Mouse (Mus musculus) midbrain, embryonic 12.5 days (tissue): ENCODE results near the gene Rnf182. TPM values are rescaled to one million over a fixed set of nuclear protein-coding genes. Genes with fewer than 3 reads are reported as not detected.

Source experiments
- ATAC-seq: fragments of 200-750 bp; cut with Nextera tagmentation; 2 replicates; pipeline ENCODE4 v1.8.0; 2017; ENCODE audit warnings: low read depth, moderate TSS enrichment, moderate library complexity; ENCODE audit not compliant: low FRiP score
- H3K27ac ChIP-seq: fragments of 300-500 bp; sonication (generic); replicated peaks from 2 replicates; pipeline ENCODE4 v1.5.1; 2016; ENCODE audit warnings: mild to moderate bottlenecking
- H3K27me3 ChIP-seq: fragments of 300-500 bp; sonication (generic); 2 replicates; pipeline ENCODE4 v1.6.1; 2016; ENCODE audit warnings: mild to moderate bottlenecking
- H3K36me3 ChIP-seq: fragments of 300-500 bp; sonication (generic); 2 replicates; pipeline ENCODE4 v1.6.1; 2016
- H3K4me1 ChIP-seq: fragments of 300-500 bp; sonication (generic); 2 replicates; pipeline ENCODE4 v1.6.1; 2016
- H3K4me2 ChIP-seq: fragments of 300-500 bp; sonication (generic); replicated peaks from 2 replicates; pipeline ENCODE4 v1.6.1; 2016; ENCODE audit warnings: mild to moderate bottlenecking, moderate library complexity
- H3K4me3 ChIP-seq: fragments of 300-500 bp; sonication (generic); 2 replicates; pipeline ENCODE4 v1.5.1; 2016; ENCODE audit warnings: mild to moderate bottlenecking
- H3K9ac ChIP-seq: fragments of 300-500 bp; sonication (generic); replicated peaks from 2 replicates; pipeline ENCODE4 v1.6.1; 2016; ENCODE audit warnings: mild to moderate bottlenecking, moderate library complexity
- H3K9me3 ChIP-seq: fragments of 300-500 bp; sonication (generic); 2 replicates; pipeline ENCODE4 v1.6.1; 2016; ENCODE audit warnings: mild to moderate bottlenecking
- WGBS: fragments of 180-500 bp; shearing (Covaris S2); methylation state at CpG from one replicate; pipeline ENCODE4 v1.1.7; 2016; 5-methylcytosine and 5-hydroxymethylcytosine counted together
- polyA plus RNA-seq: library from polyadenylated mRNA; unstranded; fragments of >200 nt; fragmentation: Nextera tagmentation; extraction: Ambion mirVana; gene quantifications from 2 replicates; pipeline ENCODE4 v1.2.1, GENCODE M21; 2016

The Rnf182 gene
- polyA plus RNA-seq, 1 experiment from 2014 or later = 12.7 TPM

DNA sequence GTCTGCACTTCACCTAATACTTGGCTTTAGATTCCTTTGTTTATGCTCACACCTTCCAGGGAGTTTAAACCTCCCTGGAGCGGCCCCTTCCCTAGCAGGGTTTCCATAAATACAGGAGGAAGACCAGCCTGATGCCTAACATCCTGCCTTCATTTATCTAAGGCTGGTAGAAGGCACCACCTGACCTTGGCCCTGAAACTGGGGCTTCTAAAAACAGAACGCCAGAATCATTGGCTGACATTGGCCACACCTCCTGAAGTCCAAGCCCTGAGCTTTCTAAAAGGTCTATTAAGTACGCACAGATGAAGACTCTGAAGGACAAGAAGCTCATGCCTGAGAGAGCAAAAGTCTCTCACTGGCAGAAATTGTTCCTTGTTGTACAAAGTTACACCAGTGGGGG is 94.0 kb downstream of the Rnf182 start:
- no peaks in the 10 kb centered on the region for H3K36me3 ChIP-seq
- H3K4me1 ChIP-seq = no peaks in the 10 kb centered on the region
- no peak overlapping the region for H3K4me2 ChIP-seq
- H3K27ac ChIP-seq = no peak overlapping the region
- H3K9me3 ChIP-seq = no peaks in the 10 kb centered on the region
- no peak for ATAC-seq
- 72% methylated on average over 3 of the region's 3 CpGs for WGBS
- no peaks in the 10 kb centered on the region for H3K27me3 ChIP-seq
- H3K4me3 ChIP-seq = no peak overlapping the region
- H3K9ac ChIP-seq = no peak overlapping the region

GRCm38 (mm10) chr13:43711708-43712314 is 96.3 kb downstream of the Rnf182 start:
- Histone ChIP-seq H3K4me1 (peaks cover 4% of the 10 kb centered on the region; the same call in 1 of the 2 replicates), H3K36me3 (no peaks in the 10 kb centered on the region), H3K27ac (no peak overlapping the region), H3K9me3 (no peaks in the 10 kb centered on the region), H3K9ac (no peak overlapping the region), H3K27me3 (no peaks in the 10 kb centered on the region), H3K4me3 (no peak overlapping the region), H3K4me2 (no peak overlapping the region)
- no peak for ATAC-seq
- 84% methylated on average over 7 of the region's 7 CpGs for WGBS

DNA sequence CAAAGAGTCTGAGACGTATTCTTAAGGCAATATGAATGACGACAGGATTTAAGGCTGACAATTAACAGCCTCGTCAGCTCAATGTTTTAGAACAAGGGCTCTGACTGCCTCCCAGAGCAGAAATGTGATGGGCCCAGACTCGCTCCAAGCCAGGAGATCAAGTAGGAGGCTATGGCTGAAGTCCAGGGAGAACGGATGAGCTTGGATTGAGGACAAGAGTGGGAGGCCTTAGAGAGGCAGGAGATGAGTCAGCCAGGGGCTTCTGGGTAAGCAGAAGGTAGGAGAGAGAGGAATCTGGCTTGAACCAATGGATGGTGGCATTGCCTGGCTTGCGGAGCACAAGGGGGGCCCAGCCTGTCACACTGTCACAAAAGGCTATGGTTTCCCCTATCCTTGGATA is 99.2 kb downstream of the Rnf182 start:
- H3K27ac ChIP-seq = no peak overlapping the region
- H3K9me3 ChIP-seq = no peaks in the 10 kb centered on the region
- ATAC-seq = no peak
- H3K4me3 ChIP-seq = no peak overlapping the region
- 87% methylated on average over 6 of the region's 6 CpGs for WGBS
- no peak overlapping the region for H3K4me2 ChIP-seq
- H3K36me3 ChIP-seq = no peaks in the 10 kb centered on the region
- H3K4me1 ChIP-seq = peaks cover 4% of the 10 kb centered on the region; the same call in 1 of the 2 replicates
- no peak overlapping the region for H3K9ac ChIP-seq
- H3K27me3 ChIP-seq = no peaks in the 10 kb centered on the region

GRCm38 (mm10) chr13:43715466-43715865 is 100.0 kb downstream of the Rnf182 start:
- Histone ChIP-seq H3K4me1 (peaks cover 8% of the 10 kb centered on the region; the same call in 1 of the 2 replicates), H3K36me3 (no peaks in the 10 kb centered on the region), H3K4me2 (no peak overlapping the region), H3K9ac (no peak overlapping the region), H3K27ac (no peak overlapping the region), H3K4me3 (no peak overlapping the region), H3K9me3 (no peaks in the 10 kb centered on the region), H3K27me3 (no peaks in the 10 kb centered on the region)
- ATAC-seq = no peak
- 90% methylated on average over 5 of the region's 5 CpGs for WGBS

DNA sequence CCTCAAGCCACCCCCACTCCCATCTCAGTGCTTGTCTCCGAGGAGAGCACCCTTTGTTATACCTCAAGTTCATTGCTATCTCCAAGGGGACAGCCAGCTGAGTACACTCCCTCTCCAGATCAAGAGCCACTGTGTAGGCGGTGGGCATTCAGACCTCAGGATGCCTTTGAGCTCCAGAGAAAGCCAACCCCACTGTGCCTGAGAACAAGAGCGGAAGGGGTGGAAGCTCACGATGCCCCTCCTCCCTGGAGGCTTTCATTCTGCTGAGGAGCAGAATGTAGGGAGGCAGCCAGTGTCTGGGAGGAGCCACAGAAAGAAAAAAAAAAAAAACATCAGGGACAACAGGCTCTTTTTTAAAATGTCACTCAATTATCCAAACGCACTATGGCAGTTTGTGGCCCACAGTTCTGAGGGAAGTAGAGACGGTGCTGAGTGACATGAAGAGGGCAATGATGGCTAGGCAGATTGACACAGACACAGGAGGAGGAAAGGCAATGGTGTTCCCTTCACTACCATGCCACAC is 101.1 kb downstream of the Rnf182 start:
- Histone ChIP-seq H3K4me2 (no peak overlapping the region), H3K27me3 (0 out of 2 replicates have a peak, but pooled peaks cover 1% of the 10 kb centered on the region), H3K9me3 (no peaks in the 10 kb centered on the region), H3K4me3 (no peak overlapping the region), H3K36me3 (no peaks in the 10 kb centered on the region), H3K9ac (no peak overlapping the region), H3K27ac (no peak overlapping the region), H3K4me1 (peaks cover 8% of the 10 kb centered on the region; the same call in 1 of the 2 replicates)
- WGBS = 39% methylated on average over 6 of the region's 6 CpGs
- no peak for ATAC-seq

DNA sequence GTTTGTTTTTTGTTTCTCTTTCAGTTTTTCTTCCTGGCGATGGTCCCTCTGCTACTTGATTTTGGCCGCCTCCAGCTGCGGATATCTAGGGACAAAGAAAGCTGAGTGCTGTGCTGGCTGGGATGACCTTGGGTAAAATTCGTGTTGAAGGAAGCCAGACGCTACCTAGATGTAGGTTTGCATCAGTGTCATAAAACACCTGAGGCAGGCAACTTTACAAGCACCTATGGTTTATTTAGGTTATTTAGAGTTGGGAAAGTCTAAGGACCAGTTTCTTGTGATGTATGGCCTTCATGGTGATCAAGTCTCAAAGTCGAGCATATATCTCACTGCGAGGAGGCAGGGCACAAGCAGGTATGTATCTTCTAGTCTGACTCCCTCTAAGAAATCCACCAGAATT is 102.7 kb downstream of the Rnf182 start:
- H3K9me3 ChIP-seq = no peaks in the 10 kb centered on the region
- no peak overlapping the region for H3K4me2 ChIP-seq
- no peak overlapping the region for H3K4me3 ChIP-seq
- H3K27ac ChIP-seq = no peak overlapping the region
- ATAC-seq = no peak
- 97% methylated on average over 7 of the region's 7 CpGs for WGBS
- H3K27me3 ChIP-seq = 0 out of 2 replicates have a peak, but pooled peaks cover 4% of the 10 kb centered on the region
- H3K36me3 ChIP-seq = no peaks in the 10 kb centered on the region
- peaks cover 8% of the 10 kb centered on the region; the same call in 1 of the 2 replicates for H3K4me1 ChIP-seq
- no peak overlapping the region for H3K9ac ChIP-seq

- no peak overlapping the region for H3K27ac ChIP-seq
- ATAC-seq = no peak
- H3K4me2 ChIP-seq = no peak overlapping the region
- H3K9ac ChIP-seq = no peak overlapping the region
- 0 out of 2 replicates have a peak, but pooled peaks cover 7% of the 10 kb centered on the region for H3K27me3 ChIP-seq
- peaks cover 8% of the 10 kb centered on the region; the same call in 1 of the 2 replicates for H3K4me1 ChIP-seq
- H3K9me3 ChIP-seq = no peaks in the 10 kb centered on the region
- 78% methylated on average over 8 of the region's 8 CpGs for WGBS
- no peak overlapping the region for H3K4me3 ChIP-seq
- no peaks in the 10 kb centered on the region for H3K36me3 ChIP-seq
Observed at GRCm38 (mm10) chr13:43720496-43720895, 105.0 kb downstream of the Rnf182 start.

Other genes with a start within 250 kb of the Rnf182 start
- 202 and 208 TPM in 2 replicates for gene Nol7, start 217.3 kb upstream of the Rnf182 start, polyA plus RNA-seq
- gene Ranbp9, start 134.4 kb upstream of the Rnf182 start, polyA plus RNA-seq = 11.7 and 13.4 TPM in 2 replicates
- gene Mcur1, start 55.5 kb upstream of the Rnf182 start, polyA plus RNA-seq = 10.5 and 12.9 TPM in 2 replicates
- gene Cd83, start 169.1 kb downstream of the Rnf182 start, polyA plus RNA-seq = 4.5 and 7.0 TPM in 2 replicates